Mouse (Mus musculus): Measurements from ENCODE around the gene Osgepl1.

- TF ChIP-seq CTCF (IDR thresholded peaks at IDR 0.05): no peak
- no peak for TF ChIP-seq POLR2A (IDR thresholded peaks at IDR 0.05; ENCODE audit: insufficient read depth, low read depth, low read length)
Observed at GRCm38 (mm10) chr1:53323254-53323653, 9.8 kb downstream of the Osgepl1 start.
